ENCODE assay signal across 9 mouse cellular contexts in the genomic region with DNA sequence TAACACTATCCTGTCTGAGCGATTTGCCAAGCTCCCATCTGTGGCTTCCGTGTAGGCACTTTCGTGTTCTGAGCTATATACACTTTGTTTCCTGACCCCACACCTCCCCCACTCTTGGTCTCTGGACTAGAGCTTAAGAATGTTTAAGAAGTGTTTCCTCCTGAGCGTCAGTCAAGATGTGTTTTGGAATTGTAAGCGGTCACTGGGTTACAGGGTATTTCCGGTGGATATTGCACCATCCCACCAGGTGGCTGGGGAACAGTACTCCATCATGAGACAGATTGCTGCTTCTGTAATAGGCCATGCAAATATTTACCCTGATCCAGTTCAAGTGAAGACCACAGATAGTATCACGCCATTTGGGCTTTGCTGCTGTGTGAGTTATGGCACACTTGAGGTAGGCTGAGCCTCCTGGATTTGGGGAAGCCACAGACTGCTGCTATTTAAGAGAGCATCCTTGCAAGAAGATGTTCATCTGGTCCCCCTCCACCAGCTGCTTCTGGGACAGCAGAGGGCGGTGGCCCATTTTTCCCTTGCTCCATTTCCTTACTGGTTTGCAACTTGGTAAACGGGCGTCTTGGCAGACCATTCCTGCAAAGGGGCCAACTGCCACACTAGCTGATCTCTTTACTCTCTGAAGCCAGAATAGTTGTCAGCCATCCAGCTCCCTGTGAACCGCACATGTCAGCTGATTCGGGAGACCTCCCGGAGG.
A peak's percentile ranks its signal among the peaks of the same experiment; 100 is the strongest.
DNase-seq lines count a peak whose midpoint lies in the region; ATAC-seq and TF ChIP-seq lines count a peak whose summit lies in the region.
"Had no signal": no experiment of that assay in that cellular context is flagged by ENCODE, and none has a peak within 500 bp of the region (broad histone marks: within the 10 kb centered on the region; RNA-seq: fewer than 3 reads in every experiment).

No protein-coding gene starts in this region.

- DNase-seq in urinary bladder, adult 18-20 months (ENCODE audit: low spot score in 2 of 2): peak; percentile 1 to 8
- no peak for DNase-seq in urinary bladder, postnatal 25 days (ENCODE audit: low spot score)
- peak; percentile 70 for DNase-seq in forebrain, embryonic 14.5 days (ENCODE audit: low spot score)
- peak; percentile 24 to 52 for DNase-seq in heart, postnatal 14 days
- peak; percentile 3 for DNase-seq in lung, postnatal 14 days
- no peak for DNase-seq in spleen, postnatal 36 days (ENCODE audit: low spot score in 2 of 2)
- DNase-seq in ovary, postnatal 36 days (ENCODE audit: low spot score): no peak
- DNase-seq in kidney, adult 2 months: no peak

- TF ChIP-seq CTCF in kidney, adult 2 months (conservative IDR thresholded peaks at IDR 0.05; ENCODE audit: insufficient read depth, insufficient read length, low read depth, low read length): no peak

- H3K4me1 ChIP-seq in forebrain, embryonic 14.5 days (ENCODE audit: control insufficient read depth, insufficient read depth, low read length): peaks cover 13% of the 10 kb centered on the region
- no peaks in the 10 kb centered on the region; the same call in 1 of the 2 replicates for H3K4me1 ChIP-seq in kidney, adult 2 months (ENCODE audit: control insufficient read depth, insufficient read depth, low read length)

- H3K36me3 ChIP-seq in forebrain, embryonic 14.5 days (ENCODE audit: control insufficient read depth, insufficient read depth, low read length): no peaks in the 10 kb centered on the region
- H3K36me3 ChIP-seq in kidney, adult 2 months (ENCODE audit: control insufficient read depth, insufficient read depth, low read length): no peaks in the 10 kb centered on the region
- H3K36me3 ChIP-seq: limb, embryonic 13.5 days had no signal

- H3K27me3 ChIP-seq in forebrain, embryonic 14.5 days (replicated peaks; ENCODE audit: control insufficient read depth, insufficient read depth, low read length): no peaks in the 10 kb centered on the region
- no peaks in the 10 kb centered on the region for H3K27me3 ChIP-seq in kidney, adult 2 months (replicated peaks; ENCODE audit: control insufficient read depth, insufficient read depth, low read length)
- H3K27me3 ChIP-seq: limb, embryonic 13.5 days had no signal

- no peak for TF ChIP-seq POLR2A in kidney, adult 2 months (IDR thresholded peaks at IDR 0.05; ENCODE audit: low read depth, low read length)

- 45% methylated on average over 13 of the region's 13 CpGs for WGBS in forebrain, embryonic 14.5 days
- WGBS in kidney, adult 2 months: 58% methylated on average over 13 of the region's 13 CpGs

- H3K27ac ChIP-seq in forebrain, embryonic 14.5 days (ENCODE audit: low read depth, low read length): no peak overlapping the region
- H3K27ac ChIP-seq in kidney, adult 2 months (ENCODE audit: insufficient read depth, low read depth, low read length): no peak overlapping the region
- H3K27ac ChIP-seq: limb, embryonic 13.5 days had no signal

- intact Hi-C loops in heart, postnatal 14 days (cut with DNase I): no loop called here

- no peak overlapping the region for H3K4me3 ChIP-seq in forebrain, embryonic 14.5 days (ENCODE audit: low read depth, low read length)
- H3K4me3 ChIP-seq in kidney, adult 2 months (ENCODE audit: insufficient read depth, low read depth, low read length): no peak overlapping the region
- H3K4me3 ChIP-seq: limb, embryonic 13.5 days had no signal

- ATAC-seq in forebrain, embryonic 14.5 days: peak; percentile 34; the same call in 1 of the 2 replicates

- H3K9me3 ChIP-seq in forebrain, embryonic 14.5 days (replicated peaks; ENCODE audit: control insufficient read depth, low read length): no peaks in the 10 kb centered on the region
- H3K9me3 ChIP-seq: limb, embryonic 13.5 days had no signal

- no peak overlapping the region for H3K9ac ChIP-seq in forebrain, embryonic 14.5 days (ENCODE audit: low read length)
- H3K9ac ChIP-seq: limb, embryonic 13.5 days had no signal

- H3K4me2 ChIP-seq in forebrain, embryonic 14.5 days (ENCODE audit: low read length): no peak overlapping the region
- H3K4me2 ChIP-seq: limb, embryonic 13.5 days had no signal

Comparison
In these comparisons a context has a peak if more than half of its experiments do, and no peak if none do; other contexts are left out.
1. DNase-seq: peak in urinary bladder, adult 18-20 months (2 of 2), forebrain, embryonic 14.5 days (single experiment), heart, postnatal 14 days (2 of 2) and lung, postnatal 14 days (single experiment); none in urinary bladder, postnatal 25 days (single experiment), spleen, postnatal 36 days (0 of 2), ovary, postnatal 36 days (single experiment) and kidney, adult 2 months (single experiment).